Mouse (Mus musculus) adrenal gland, adult (tissue): ENCODE data around the gene Pycr1.

ENCODE experiments used
- DNase-seq, 2 experiments: peaks; one replicate each; pipeline ENCODE4 v3.0.0; 2022 to 2023; ENCODE audit warnings: low spot score in 1 of 2; ENCODE audit not compliant: inconsistent age in 2 of 2

The Pycr1 gene

DNA sequence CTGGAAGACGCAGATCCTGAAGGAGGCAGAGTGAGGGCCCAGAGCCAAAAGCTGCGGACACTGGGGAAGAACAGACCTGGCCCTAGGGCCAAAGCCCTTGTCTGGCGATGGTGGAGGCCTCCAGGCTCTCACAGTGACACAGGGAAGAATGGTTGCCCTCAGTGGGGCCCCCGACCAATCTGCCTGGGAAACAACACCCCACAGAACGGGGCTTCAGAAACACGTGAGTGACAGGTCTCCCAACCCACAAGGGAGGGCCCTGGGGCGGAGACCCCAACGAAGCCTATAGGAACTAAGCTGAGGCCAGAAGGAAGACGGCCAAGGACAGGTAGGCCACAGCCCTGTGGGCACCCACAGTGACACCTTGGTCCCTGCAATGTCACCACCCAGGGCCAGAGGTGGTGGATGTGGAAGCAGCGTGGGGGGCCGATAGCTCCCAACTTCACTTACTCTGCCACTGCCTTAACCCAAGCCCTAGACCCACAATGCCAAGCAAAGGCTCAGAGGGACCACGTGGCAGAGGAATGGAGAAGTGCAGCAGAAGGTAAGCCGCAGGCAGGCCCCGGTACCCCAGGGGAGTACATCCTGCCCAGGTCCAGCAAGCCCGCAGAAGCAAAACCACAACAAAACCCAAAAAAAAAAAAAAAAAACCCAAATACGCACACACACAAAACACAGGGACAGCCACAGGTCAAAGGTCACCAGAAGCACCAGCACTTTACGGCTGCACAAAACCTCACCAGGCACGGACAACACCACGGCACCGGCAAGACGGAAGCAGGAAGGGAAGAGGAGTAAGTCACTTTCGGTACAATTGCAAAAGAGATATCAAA lies 15.9 kb downstream of the Pycr1 start:
- peak; percentile 27 to 50 for DNase-seq

DNA sequence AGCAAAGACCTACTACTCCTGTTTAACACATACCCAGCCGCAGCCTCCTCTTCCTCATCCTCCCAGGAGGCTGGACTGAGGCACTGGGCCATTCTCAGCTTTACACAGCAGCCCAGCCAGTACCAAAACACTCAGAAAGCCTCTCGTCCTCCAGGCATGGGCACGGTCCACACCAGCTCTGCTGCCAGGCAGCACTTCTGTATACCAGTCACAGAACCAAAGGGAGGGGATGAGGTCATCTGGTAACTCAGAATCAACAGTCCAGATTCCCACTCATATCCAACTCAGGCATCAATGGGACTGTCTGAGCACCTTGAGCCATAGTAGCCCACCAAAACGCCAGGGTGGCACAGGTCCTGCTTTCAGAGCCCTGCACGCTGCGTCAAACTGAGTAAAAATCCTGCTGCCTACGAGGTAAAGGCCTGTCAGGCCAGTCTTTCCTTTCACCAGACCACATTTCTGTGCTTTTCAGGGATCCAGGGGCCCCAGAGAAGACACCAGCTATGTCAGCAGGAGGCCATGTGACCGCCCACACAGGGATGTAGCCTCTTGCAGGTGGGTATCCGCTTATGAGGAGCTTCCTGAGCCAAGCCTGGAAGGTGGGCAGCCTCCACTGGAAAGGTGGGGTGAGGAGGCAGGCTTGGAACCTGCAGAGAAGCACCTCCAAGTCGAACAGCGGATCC lies 16.6 kb downstream of the Pycr1 start:
- DNase-seq: peak; percentile 7 to 39

DNA sequence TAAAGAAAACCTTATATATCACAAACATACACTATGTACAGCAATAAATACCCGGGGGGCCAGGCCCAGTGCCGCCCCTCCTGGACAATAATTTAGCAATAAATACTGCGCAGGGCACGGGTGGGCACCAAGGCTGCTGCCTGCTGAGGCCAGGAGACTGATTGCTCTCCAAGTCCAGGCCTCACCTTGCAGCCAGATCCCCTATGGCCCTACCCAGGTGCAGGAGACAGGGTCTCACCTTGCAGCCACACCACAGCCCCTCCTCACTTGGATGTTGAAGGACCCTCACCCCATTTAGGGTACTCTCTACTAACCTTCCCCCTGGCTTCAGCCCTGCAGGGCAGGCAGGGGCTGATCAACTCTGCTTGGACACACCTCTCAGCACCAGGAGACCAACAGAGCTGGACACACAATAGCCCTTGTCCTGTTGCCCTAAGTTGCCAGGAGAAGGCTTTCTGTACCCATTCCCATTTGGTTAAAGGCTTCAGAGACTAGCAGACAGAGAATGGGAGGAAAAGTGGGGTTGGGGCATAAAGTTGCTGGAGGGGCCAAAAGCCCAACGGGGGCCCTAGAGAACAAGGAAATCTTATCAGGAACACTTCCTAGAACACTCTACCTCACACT lies 18.3 kb downstream of the Pycr1 start, which contains the start of gene Sirt7:
TSS of gene Sirt7 (minus strand) at position 89 of the 624 bp plus-strand sequence.
- peak in 1 of 2 experiments; percentile 31 for DNase-seq

- DNase-seq: peak; percentile 89 to 94
Observed at GRCm38 (mm10) chr11:120624680-120625111, 18.9 kb downstream of the Pycr1 start.

DNA sequence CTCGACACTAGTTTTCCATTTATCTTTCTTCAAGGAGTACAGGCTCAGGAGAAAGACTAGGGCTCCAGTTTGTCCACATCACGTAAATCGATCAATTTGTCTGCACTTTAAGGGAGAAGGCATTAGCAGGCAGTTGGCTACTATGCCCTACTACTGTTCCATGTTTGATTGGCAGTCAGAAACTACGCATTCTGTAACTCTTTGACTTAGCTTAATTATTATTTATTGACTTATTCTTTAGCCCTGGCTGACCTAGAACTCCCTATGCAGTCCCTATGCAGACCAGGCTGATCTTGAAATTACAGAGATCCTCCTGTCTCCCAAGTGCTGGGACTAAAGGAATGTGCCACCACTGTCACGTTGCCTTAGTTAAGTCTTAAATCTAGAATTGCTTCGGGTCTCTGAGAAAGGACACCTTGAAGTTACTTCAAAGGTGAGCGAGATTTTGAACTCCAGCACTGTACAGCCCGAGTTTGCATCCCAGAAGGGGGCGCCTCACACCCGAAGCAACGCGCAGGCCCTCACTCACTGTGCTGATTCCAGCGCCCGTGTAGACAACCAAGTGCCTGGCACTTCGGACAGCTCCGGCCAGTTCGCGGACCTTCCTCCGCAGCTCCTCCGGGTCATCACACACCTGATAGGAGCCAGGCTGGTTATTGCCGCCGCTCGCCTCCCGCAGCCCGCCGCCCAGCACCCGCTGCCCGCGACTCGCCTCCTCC lies 19.4 kb downstream of the Pycr1 start:
- peak; percentile 76 to 88 for DNase-seq

GRCm38 (mm10) chr11:120622805-120623204 lies 20.8 kb downstream of the Pycr1 start:
- peak in 1 of 2 experiments; percentile 83 for DNase-seq

GRCm38 (mm10) chr11:120620195-120620594 lies 23.4 kb downstream of the Pycr1 start:
- DNase-seq: peak in 1 of 2 experiments; percentile 24

- peak in 1 of 2 experiments; percentile 75 for DNase-seq
Observed at GRCm38 (mm10) chr11:120618619-120619535, 24.7 kb downstream of the Pycr1 start.

GRCm38 (mm10) chr11:120617519-120618112 lies 26.0 kb downstream of the Pycr1 start, which contains the start of gene Pcyt2:
Pcyt2 (minus strand) TSS chr11:120617936.
- peak; percentile 97 for DNase-seq

DNA sequence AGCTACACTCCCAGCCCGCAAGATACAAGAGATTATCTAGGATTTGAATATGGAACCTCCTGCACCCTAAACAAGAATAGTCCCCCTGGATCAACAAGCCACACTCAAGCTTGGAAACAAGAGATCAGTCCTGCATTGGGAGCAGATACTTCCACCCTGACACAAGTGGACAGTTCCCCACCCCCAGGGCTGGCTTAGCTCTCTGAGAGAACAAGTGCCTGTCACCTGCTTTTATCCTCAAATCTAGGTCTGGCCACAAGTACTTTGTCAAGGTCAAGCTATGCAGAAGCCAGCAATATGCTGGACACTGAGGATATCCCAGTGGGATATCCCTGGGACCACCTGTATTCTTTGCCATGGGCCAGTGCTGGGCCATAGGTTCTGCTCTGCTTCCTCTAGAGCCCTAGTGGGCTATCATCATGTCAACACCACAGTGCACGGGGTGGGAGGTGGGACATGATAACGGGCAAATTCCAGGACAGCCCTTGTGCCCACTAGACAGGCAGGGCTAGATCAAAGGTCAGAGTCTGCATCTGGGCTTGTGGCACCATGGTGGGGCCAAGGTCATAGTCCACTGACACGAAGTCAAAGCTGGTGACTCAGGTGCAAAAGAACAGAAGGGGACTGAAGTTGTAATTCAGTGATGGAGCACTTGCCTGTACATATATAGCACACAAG lies 26.8 kb downstream of the Pycr1 start:
- no peak for DNase-seq

- DNase-seq: peak in 1 of 2 experiments; percentile 32
Observed at GRCm38 (mm10) chr11:120615606-120616203, 27.9 kb downstream of the Pycr1 start.

- peak in 1 of 2 experiments; percentile 32 for DNase-seq
Observed at GRCm38 (mm10) chr11:120615167-120615566, 28.4 kb downstream of the Pycr1 start.

DNA sequence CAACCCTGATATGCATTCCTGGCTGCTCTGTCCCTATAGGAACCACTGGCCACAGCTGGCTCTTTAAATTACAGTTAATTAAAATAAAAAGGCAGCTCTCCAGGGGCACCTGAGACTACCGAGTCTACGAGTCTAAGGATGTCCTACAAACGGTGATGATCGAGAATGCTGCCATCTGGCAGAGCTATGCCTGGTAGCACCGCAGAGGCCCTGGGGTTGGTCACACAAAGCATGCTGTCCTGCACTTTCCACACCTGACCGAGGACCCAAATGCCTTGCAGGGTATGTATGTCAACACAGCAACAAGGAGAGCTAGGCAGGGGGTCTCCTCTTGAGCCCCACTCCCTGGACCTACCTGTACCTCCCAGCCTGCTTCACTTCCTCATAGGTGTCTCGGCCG lies 29.6 kb downstream of the Pycr1 start:
- DNase-seq: peak in 1 of 2 experiments; percentile 43

DNA sequence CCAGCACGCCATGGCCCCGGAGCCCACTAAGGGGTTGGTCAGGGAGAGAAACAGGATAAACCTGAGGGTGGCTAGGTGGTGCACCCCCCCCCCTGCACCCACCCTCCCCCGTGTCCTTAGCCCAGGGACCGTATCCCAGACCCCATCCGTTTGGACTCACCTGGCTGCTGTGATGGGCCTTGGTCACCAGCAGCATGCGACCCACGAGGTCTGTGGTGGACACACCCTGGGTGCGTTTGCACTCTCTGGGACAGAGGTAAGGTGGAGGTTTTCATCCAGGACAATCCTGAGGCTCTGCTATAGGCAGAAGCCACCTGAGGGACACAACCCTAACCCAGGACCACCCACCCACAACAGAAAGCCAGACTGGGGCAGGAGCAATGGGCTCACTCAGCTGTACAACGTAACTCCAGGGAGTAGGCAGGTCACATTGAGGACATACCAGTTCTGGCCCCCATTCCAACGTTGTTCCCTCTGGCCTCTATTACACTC lies 30.0 kb downstream of the Pycr1 start:
- DNase-seq: peak in 1 of 2 experiments; percentile 30

DNA sequence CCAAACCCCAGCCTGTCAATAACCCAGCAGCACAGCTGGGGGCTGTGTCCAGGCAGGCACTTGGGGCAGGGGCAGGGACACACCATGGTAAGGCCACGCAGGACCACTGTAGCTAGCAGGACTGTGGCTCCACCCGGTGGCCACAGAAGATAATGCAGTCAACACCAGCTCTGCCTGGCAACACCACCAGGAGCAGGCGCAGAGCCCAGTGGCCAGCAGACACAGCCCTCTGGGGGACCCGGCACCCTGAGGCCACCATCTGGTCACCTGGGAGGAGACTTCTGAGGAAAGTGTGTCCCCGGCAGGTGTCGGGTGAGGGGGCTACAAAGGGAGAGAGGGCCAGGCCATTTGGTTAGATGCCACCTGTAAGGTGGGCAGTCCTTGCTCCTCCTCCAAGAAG lies 30.8 kb downstream of the Pycr1 start:
- peak; percentile 72 to 87 for DNase-seq

- peak in 1 of 2 experiments; percentile 32 for DNase-seq
Observed at GRCm38 (mm10) chr11:120610477-120611046, 33.0 kb downstream of the Pycr1 start.

DNA sequence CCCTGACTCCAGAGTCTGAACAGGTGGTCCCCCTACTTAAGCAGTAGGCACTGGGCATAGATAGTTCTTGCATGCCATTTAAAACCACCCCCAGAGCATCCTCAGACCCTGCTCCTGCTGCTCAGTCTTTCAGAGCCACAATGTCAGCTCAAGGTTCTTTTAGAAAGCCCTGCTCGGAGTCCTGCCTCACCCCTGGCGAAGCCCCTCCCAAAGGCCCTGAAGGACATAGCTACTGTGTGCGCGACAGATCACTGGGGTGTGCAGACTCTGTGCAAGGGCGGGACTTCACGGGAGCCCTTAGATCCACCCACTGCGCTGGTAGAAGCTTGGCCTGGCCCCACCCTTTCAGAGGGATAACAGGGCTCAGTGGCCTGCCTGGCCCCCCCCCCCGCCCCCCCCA lies 34.3 kb downstream of the Pycr1 start:
- peak; percentile 66 to 81 for DNase-seq
